Mouse (Mus musculus): Measurements from ENCODE around the gene Lhx2. TPM values are rescaled to one million over a fixed set of nuclear protein-coding genes. Genes with fewer than 3 reads are reported as not detected.
A peak's percentile ranks its signal among the peaks of the same experiment; 100 is the strongest.

Lhx2 gene
- polyA plus RNA-seq, 1 experiment = 0.36 TPM

GRCm38 (mm10) chr2:38403231-38403630 is 64.2 kb downstream of the Lhx2 start:
- TF ChIP-seq EP300 (IDR thresholded peaks at IDR 0.05; ENCODE audit: insufficient read depth, low read depth, low read length) = no peak
- TF ChIP-seq POLR2A (IDR thresholded peaks at IDR 0.05; ENCODE audit: insufficient read depth, low read length) = no peak
- TF ChIP-seq CTCF (IDR thresholded peaks at IDR 0.05; ENCODE audit: low read depth, low read length) = no peak
- Histone ChIP-seq H3K27ac (ENCODE audit: insufficient read depth, low read length) (no peak overlapping the region), H3K9me3 (replicated peaks; ENCODE audit: control insufficient read depth, insufficient read depth, low read length, poor library complexity, severe bottlenecking) (no peaks in the 10 kb centered on the region), H3K27me3 (ENCODE audit: control insufficient read depth, insufficient read depth, low read length, poor library complexity, severe bottlenecking) (no peaks in the 10 kb centered on the region), H3K36me3 (ENCODE audit: control insufficient read depth, insufficient read depth, low read length, poor library complexity, severe bottlenecking) (no peaks in the 10 kb centered on the region), H3K4me3 (ENCODE audit: low read depth, low read length) (peak overlapping the region; percentile 3), H3K4me1 (ENCODE audit: control insufficient read depth, insufficient read depth, low read length) (no peaks in the 10 kb centered on the region), H3K9ac (ENCODE audit: low read depth, poor library complexity, severe bottlenecking) (no peak overlapping the region)

- Histone ChIP-seq H3K4me3 (ENCODE audit: low read depth, low read length) (no peak overlapping the region), H3K36me3 (ENCODE audit: control insufficient read depth, insufficient read depth, low read length, poor library complexity, severe bottlenecking) (no peaks in the 10 kb centered on the region), H3K27ac (ENCODE audit: insufficient read depth, low read length) (no peak overlapping the region), H3K9ac (ENCODE audit: low read depth, poor library complexity, severe bottlenecking) (no peak overlapping the region), H3K9me3 (replicated peaks; ENCODE audit: control insufficient read depth, insufficient read depth, low read length, poor library complexity, severe bottlenecking) (no peaks in the 10 kb centered on the region), H3K27me3 (ENCODE audit: control insufficient read depth, insufficient read depth, low read length, poor library complexity, severe bottlenecking) (no peaks in the 10 kb centered on the region), H3K4me1 (ENCODE audit: control insufficient read depth, insufficient read depth, low read length) (no peaks in the 10 kb centered on the region)
- TF ChIP-seq POLR2A (IDR thresholded peaks at IDR 0.05; ENCODE audit: insufficient read depth, low read length) = no peak
- no peak for TF ChIP-seq EP300 (IDR thresholded peaks at IDR 0.05; ENCODE audit: insufficient read depth, low read depth, low read length)
- no peak for TF ChIP-seq CTCF (IDR thresholded peaks at IDR 0.05; ENCODE audit: low read depth, low read length)
These were observed 65.0 kb downstream of the Lhx2 start for GRCm38 (mm10) chr2:38404007-38404596.

DNA sequence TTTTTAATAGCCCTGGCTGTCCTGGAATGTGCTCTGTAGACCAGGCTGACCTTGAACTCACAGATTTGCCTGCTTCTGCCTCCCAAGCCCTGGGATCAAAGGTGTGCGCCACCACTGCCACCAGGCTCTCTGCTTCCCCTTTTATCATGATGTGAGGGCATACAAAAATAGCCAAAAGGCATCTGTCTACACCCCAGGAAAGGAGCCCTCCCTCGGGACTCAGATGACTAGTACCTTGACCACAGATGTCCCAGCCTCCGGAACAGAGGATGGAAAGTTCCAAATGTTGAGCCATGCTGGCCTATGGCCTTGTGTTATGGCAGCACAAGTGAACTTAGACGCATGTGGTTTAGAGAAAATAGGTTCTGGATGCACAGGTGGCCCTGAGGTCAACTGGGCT is 66.3 kb downstream of the Lhx2 start:
- Histone ChIP-seq H3K27me3 (ENCODE audit: control insufficient read depth, insufficient read depth, low read length, poor library complexity, severe bottlenecking) (no peaks in the 10 kb centered on the region), H3K9ac (ENCODE audit: low read depth, poor library complexity, severe bottlenecking) (no peak overlapping the region), H3K4me1 (ENCODE audit: control insufficient read depth, insufficient read depth, low read length) (no peaks in the 10 kb centered on the region), H3K4me3 (ENCODE audit: low read depth, low read length) (no peak overlapping the region), H3K36me3 (ENCODE audit: control insufficient read depth, insufficient read depth, low read length, poor library complexity, severe bottlenecking) (no peaks in the 10 kb centered on the region), H3K9me3 (replicated peaks; ENCODE audit: control insufficient read depth, insufficient read depth, low read length, poor library complexity, severe bottlenecking) (no peaks in the 10 kb centered on the region), H3K27ac (ENCODE audit: insufficient read depth, low read length) (no peak overlapping the region)
- TF ChIP-seq CTCF (IDR thresholded peaks at IDR 0.05; ENCODE audit: low read depth, low read length) (no peak), POLR2A (IDR thresholded peaks at IDR 0.05; ENCODE audit: insufficient read depth, low read length) (no peak), EP300 (IDR thresholded peaks at IDR 0.05; ENCODE audit: insufficient read depth, low read depth, low read length) (no peak)

- TF ChIP-seq POLR2A (IDR thresholded peaks at IDR 0.05; ENCODE audit: insufficient read depth, low read length) = no peak
- no peak for TF ChIP-seq EP300 (IDR thresholded peaks at IDR 0.05; ENCODE audit: insufficient read depth, low read depth, low read length)
- TF ChIP-seq CTCF (IDR thresholded peaks at IDR 0.05; ENCODE audit: low read depth, low read length) = no peak
- Histone ChIP-seq H3K27me3 (ENCODE audit: control insufficient read depth, insufficient read depth, low read length, poor library complexity, severe bottlenecking) (no peaks in the 10 kb centered on the region), H3K36me3 (ENCODE audit: control insufficient read depth, insufficient read depth, low read length, poor library complexity, severe bottlenecking) (no peaks in the 10 kb centered on the region), H3K27ac (ENCODE audit: insufficient read depth, low read length) (no peak overlapping the region), H3K9me3 (replicated peaks; ENCODE audit: control insufficient read depth, insufficient read depth, low read length, poor library complexity, severe bottlenecking) (no peaks in the 10 kb centered on the region), H3K9ac (ENCODE audit: low read depth, poor library complexity, severe bottlenecking) (no peak overlapping the region), H3K4me1 (ENCODE audit: control insufficient read depth, insufficient read depth, low read length) (no peaks in the 10 kb centered on the region), H3K4me3 (ENCODE audit: low read depth, low read length) (no peak overlapping the region)
These were observed 70.2 kb downstream of the Lhx2 start for GRCm38 (mm10) chr2:38409309-38409708.

GRCm38 (mm10) chr2:38410227-38410626 is 71.1 kb downstream of the Lhx2 start:
- Histone ChIP-seq H3K27ac (ENCODE audit: insufficient read depth, low read length) (no peak overlapping the region), H3K9me3 (replicated peaks; ENCODE audit: control insufficient read depth, insufficient read depth, low read length, poor library complexity, severe bottlenecking) (no peaks in the 10 kb centered on the region), H3K36me3 (ENCODE audit: control insufficient read depth, insufficient read depth, low read length, poor library complexity, severe bottlenecking) (no peaks in the 10 kb centered on the region), H3K9ac (ENCODE audit: low read depth, poor library complexity, severe bottlenecking) (no peak overlapping the region), H3K4me3 (ENCODE audit: low read depth, low read length) (no peak overlapping the region), H3K4me1 (ENCODE audit: control insufficient read depth, insufficient read depth, low read length) (no peaks in the 10 kb centered on the region), H3K27me3 (ENCODE audit: control insufficient read depth, insufficient read depth, low read length, poor library complexity, severe bottlenecking) (no peaks in the 10 kb centered on the region)
- TF ChIP-seq CTCF (IDR thresholded peaks at IDR 0.05; ENCODE audit: low read depth, low read length) (no peak), POLR2A (IDR thresholded peaks at IDR 0.05; ENCODE audit: insufficient read depth, low read length) (no peak), EP300 (IDR thresholded peaks at IDR 0.05; ENCODE audit: insufficient read depth, low read depth, low read length) (no peak)

DNA sequence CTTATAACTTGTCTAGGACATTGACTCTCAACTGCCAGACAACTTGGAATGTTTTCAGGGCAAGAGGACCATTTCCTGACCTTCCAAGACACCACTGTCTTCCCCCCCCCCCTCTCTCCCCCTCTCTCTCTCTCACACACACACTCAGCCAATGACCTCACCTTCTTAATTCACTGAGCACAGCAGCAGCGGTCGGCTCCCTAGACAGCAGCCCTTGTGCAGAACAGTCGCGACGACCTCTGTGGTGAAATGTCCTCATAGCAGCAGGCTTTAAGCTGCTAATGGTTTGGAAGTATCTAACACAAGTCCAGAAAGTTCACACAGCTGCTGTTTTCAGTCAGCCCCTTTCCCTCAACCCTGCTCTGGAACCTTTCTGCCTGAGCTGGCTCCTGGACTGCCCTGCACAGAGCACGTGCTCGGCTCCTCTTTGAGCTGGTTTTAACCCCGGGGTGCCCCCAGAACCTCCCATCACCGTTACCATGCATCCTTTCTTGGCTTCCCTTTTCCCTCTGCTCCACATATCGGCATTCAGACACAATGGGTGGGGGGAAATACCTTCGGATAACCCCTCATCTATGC is 73.6 kb downstream of the Lhx2 start:
- no peak overlapping the region for H3K9ac ChIP-seq (ENCODE audit: low read depth, poor library complexity, severe bottlenecking)
- TF ChIP-seq EP300 (IDR thresholded peaks at IDR 0.05; ENCODE audit: insufficient read depth, low read depth, low read length) = no peak
- H3K27me3 ChIP-seq (ENCODE audit: control insufficient read depth, insufficient read depth, low read length, poor library complexity, severe bottlenecking) = no peaks in the 10 kb centered on the region
- no peak overlapping the region for H3K4me3 ChIP-seq (ENCODE audit: low read depth, low read length)
- no peaks in the 10 kb centered on the region for H3K9me3 ChIP-seq (replicated peaks; ENCODE audit: control insufficient read depth, insufficient read depth, low read length, poor library complexity, severe bottlenecking)
- no peaks in the 10 kb centered on the region for H3K36me3 ChIP-seq (ENCODE audit: control insufficient read depth, insufficient read depth, low read length, poor library complexity, severe bottlenecking)
- H3K4me1 ChIP-seq (ENCODE audit: control insufficient read depth, insufficient read depth, low read length) = no peaks in the 10 kb centered on the region
- no peak overlapping the region for H3K27ac ChIP-seq (ENCODE audit: insufficient read depth, low read length)
